Mouse (Mus musculus) heart, postnatal 25 days (tissue): ENCODE results near the gene Atp2b4. TPM values are rescaled to one million over a fixed set of nuclear protein-coding genes. Genes with fewer than 3 reads are reported as not detected.

ENCODE experiments used
- DNase-seq: peaks from one replicate; pipeline ENCODE4 v3.0.0; 2022; ENCODE audit warnings: low spot score
- intact Hi-C: fragments of 180-260 bp; cut with DNase I; formaldehyde crosslinking; loops from one replicate; pipeline ENCODE4 v1.15.1; 2025
- total RNA-seq, 2 experiments: library from RNA; stranded (reverse); gene quantifications; 2 replicates each; pipeline ENCODE4 v1.2.3; 2021

Gene Atp2b4
- total RNA-seq = 10 to 100 TPM; 20.5 to 24.0 TPM

DNA sequence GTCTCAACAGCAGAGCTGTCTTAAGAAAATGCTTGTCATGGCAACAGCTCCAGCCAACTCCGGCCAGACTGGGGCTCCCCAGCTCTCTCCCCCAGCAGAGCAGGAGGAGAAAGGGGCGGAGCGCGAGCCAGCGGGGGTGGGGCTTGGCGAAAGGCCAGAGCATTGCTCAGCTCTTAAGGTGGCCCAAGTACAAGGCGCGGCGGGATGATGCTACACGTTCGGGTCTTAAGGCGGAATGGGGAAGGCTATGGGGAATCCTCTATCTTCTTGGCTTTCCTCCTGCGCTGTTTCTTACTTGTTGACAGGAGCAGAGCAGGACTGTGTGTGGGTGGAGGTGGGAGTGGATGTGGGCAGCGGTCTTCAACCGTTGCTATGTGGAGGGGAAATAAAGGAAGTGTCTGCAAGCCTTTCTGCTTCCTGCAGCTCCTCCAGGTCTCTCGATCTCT, at the start of gene Atp2b4:
Gene Atp2b4 (minus strand): TSS at position 94 of the 446 bp plus-strand sequence.
- DNase-seq = peak; percentile 96
- intact Hi-C loops = loop anchor here (2.0 to 5.0 kb wide), 2 partner anchors 64 to 86 kb away; no protein-coding TSS in a partner anchor

- no peak for DNase-seq
- intact Hi-C loops = no loop called here
Observed at GRCm38 (mm10) chr1:133844734-133845133, 43.9 kb upstream of the Atp2b4 start.

DNA sequence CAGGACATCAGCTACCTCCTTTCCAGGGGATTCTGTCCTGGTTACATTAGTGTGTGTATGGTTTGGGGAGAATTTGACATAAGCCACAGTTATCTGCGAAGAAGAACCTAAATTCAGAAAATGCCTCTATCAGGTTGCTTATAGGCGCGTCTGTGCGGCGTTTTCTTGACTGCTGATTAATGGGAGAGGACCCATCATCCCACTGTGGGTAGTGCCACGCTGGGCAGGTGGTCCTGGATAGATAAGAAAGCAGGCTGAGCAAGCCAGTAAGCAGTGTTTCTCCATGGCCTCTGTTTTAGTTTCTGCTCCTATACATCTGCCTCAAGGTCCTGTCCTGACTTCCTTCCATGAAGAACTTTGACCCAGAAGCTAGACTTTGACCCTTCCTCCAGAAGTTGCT, 43.1 kb upstream of the Atp2b4 start:
- intact Hi-C loops = no loop called here
- DNase-seq = no peak

- intact Hi-C loops = no loop called here
Observed at GRCm38 (mm10) chr1:133843370-133843769, 42.5 kb upstream of the Atp2b4 start.

GRCm38 (mm10) chr1:133842074-133842725, 41.4 kb upstream of the Atp2b4 start:
- intact Hi-C loops = no loop called here
- DNase-seq = no peak

More at GRCm38 (mm10) chr1:133843370-133843769, 42.5 kb upstream of the Atp2b4 start:
- no peak for DNase-seq

- DNase-seq = no peak
- intact Hi-C loops = no loop called here
Observed at GRCm38 (mm10) chr1:133841171-133841926, 40.5 kb upstream of the Atp2b4 start.

GRCm38 (mm10) chr1:133840530-133840929, 39.7 kb upstream of the Atp2b4 start:
- DNase-seq = no peak
- intact Hi-C loops = no loop called here

DNA sequence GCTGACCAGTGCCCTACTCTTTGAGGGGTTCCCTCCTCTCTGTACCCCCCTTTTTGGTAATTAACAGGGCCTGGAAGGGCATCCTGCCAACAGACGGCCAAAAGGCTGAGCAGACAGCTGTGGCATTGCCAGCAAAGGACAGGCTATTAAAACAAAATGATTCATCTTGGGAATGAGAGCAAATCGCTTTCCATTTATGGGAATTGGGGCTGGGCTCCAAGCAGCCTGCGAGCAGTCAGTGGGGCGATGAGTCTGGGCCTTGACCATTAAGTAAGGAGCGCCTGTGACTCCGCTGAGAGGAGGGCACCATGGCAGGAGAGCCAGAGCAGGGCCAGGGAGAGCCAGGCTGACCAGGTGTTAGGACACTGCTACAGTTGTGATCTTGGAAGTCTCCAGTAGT, 33.5 kb upstream of the Atp2b4 start:
- peak; percentile 41 for DNase-seq
- intact Hi-C loops = no loop called here

GRCm38 (mm10) chr1:133832781-133833180, 31.9 kb upstream of the Atp2b4 start:
- DNase-seq = no peak
- intact Hi-C loops = no loop called here

DNA sequence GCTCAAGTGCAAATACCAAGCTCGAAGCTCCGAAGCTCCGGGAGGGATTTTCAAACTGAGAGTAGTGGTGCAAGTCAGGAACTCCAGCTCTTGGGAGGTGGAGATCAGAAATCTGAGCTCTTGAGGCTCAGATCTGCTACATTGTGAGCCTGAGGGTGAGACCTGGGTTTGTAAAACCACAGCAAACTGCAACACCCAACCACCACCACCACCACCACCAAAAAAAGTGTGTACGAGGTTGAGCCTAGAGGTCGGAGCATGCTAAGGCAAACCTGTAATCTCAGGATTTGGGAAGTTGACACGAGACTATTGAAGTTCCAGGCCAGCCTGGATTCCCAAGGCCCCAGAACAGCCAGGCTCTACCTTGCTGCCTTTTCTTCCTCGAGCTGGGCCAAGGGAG, 25.4 kb upstream of the Atp2b4 start:
- DNase-seq = no peak
- intact Hi-C loops = no loop called here

GRCm38 (mm10) chr1:133825543-133825942, 24.7 kb upstream of the Atp2b4 start:
- intact Hi-C loops = no loop called here
- DNase-seq = no peak

GRCm38 (mm10) chr1:133825140-133825539, 24.3 kb upstream of the Atp2b4 start:
- DNase-seq = no peak
- intact Hi-C loops = no loop called here

DNA sequence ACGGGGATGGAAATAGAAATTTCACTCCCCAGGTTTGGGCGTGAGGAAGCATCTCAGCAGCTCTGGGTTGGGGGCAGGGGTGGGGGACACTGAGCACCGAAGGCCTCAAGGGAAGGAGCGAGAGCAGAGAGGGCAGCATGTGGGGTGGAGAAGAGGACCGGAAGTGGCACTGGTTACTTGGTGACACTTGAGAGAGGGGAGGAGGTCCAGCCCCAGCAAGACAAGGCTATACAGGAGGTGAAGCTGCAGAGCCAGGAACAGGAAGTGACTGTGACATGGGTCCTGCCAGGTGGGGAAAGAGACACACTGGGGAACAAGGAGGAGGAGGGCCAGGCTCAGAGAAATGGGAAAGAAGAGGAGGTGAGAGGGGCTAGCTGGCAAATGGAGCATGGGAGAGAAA, 20.3 kb upstream of the Atp2b4 start:
- DNase-seq = no peak
- intact Hi-C loops = no loop called here

- intact Hi-C loops = no loop called here
- DNase-seq = no peak
Observed at GRCm38 (mm10) chr1:133820100-133820499, 19.3 kb upstream of the Atp2b4 start.

DNA sequence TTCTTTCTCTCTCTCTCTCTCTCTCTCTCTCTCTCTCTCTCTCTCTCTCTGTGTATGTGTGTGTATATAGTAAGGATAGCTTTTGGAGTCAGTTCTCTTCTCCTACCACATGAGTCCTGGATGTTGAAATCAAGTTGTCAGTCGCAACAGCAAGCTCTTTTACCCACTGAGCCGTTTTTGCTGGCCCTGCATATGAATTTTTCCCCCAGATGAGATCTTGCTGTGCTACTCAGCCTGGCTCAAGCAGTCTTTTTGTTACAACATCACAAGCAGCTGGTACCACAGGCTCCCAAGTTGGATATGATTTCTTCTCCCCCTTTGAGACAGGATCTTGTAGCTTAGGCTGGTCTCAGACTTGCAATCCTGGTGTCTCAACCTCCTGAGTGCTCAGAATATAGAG, 17.7 kb upstream of the Atp2b4 start:
- intact Hi-C loops = no loop called here
- DNase-seq = no peak

- intact Hi-C loops = no loop called here
- DNase-seq = no peak
Observed at GRCm38 (mm10) chr1:133815747-133816491, 15.1 kb upstream of the Atp2b4 start.

- intact Hi-C loops = no loop called here
- no peak for DNase-seq
Observed at GRCm38 (mm10) chr1:133809376-133809775, 8.5 kb upstream of the Atp2b4 start.

DNA sequence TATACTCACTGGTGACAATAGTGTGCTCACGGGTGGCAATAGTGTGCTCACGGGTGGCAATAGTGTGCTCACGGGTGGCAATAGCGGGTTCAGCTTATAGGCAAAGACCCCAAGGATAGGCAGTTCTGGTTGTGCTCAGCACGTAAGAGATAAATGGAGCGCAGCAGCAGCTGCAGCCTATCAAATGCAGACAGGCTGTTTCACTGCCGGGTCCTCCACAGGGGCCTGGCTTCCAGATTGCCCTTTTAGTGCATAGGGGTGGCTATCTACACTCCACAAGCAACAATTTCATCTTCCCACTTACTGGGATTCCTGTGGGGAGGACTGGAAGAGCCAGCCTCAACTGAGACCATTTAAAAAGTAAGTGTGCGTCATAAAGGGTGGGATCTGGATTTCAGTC, 7.2 kb upstream of the Atp2b4 start:
- intact Hi-C loops = no loop called here
- no peak for DNase-seq

DNA sequence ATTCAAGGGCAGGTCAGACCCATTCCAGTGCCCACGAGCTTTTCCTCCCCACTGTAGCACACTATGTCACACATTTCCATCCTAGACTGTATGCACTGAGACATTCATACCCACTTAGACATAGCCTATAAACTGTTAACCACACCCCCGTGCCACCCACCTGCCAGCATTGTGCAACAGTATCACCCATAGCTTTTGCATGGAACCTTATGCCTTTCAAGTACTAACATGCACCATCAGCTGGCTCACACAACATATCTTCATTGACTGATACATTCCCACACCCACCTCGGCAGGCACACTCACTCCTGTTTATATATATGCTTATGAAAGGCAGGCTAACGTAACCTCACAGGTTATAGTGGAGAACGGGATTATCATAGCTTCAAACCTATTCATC, 902 bp upstream of the Atp2b4 start:
- no peak for DNase-seq
- intact Hi-C loops = loop anchor here (2.0 to 5.0 kb wide), 2 partner anchors 65 to 86 kb away; no protein-coding TSS in a partner anchor

- intact Hi-C loops = loop anchor here (2.0 to 5.0 kb wide), 2 partner anchors 64 to 87 kb away; no protein-coding TSS in a partner anchor
- no peak for DNase-seq
Observed at GRCm38 (mm10) chr1:133800512-133800911, 329 bp downstream of the Atp2b4 start.
